Mouse (Mus musculus): ENCODE results near the gene Fam19a1.

DNA sequence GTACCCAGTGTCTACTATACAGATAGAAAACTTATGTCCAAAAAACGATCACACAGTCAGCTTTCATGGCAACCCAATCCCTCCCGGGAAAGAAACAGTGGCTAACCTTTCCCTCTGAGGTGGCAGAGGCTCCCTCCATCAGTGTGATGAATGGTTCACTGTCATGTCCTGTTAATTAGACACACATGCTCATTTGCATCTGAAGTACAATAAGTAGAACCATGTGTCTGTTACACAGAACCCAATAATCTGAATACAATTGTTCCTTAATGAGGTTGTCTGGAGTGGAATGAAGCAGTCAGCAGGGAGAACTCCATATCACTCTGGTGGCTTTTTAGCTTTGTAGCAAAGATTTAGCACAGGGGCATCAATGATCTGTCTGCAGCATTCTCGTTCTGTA lies 431.9 kb downstream of the Fam19a1 start:
- TF ChIP-seq POLR2A (IDR thresholded peaks at IDR 0.05; ENCODE audit: control insufficient read depth, low read depth, low read length), result no peak
- no peak for TF ChIP-seq CTCF (IDR thresholded peaks at IDR 0.05; ENCODE audit: control insufficient read depth, insufficient read depth, insufficient replicate concordance, low read depth, low read length)

Data from testis, adult 2 months (tissue).